Mouse (Mus musculus) adrenal gland, adult 8-10 months (tissue): ENCODE results near the gene Fhad1. TPM values are rescaled to one million over a fixed set of nuclear protein-coding genes. Genes with fewer than 3 reads are reported as not detected.
"Not testable (repeated sequence)": the region's sequence is repeated elsewhere in the genome, so short reads cannot be mapped to it uniquely, and the experiment has no call there.

ENCODE experiments used
- DNase-seq: peaks from one replicate; pipeline ENCODE4 v3.0.0; 2022
- total RNA-seq, 4 experiments: library from RNA; stranded (reverse); gene quantifications; 2 replicates each; pipeline ENCODE4 v1.2.4; 2022

Gene Fhad1
- total RNA-seq: 1 to 10 TPM in 2 of 4 experiments, under 1 TPM in 2; 0.32 to 1.9 (median 1.1) TPM

DNA sequence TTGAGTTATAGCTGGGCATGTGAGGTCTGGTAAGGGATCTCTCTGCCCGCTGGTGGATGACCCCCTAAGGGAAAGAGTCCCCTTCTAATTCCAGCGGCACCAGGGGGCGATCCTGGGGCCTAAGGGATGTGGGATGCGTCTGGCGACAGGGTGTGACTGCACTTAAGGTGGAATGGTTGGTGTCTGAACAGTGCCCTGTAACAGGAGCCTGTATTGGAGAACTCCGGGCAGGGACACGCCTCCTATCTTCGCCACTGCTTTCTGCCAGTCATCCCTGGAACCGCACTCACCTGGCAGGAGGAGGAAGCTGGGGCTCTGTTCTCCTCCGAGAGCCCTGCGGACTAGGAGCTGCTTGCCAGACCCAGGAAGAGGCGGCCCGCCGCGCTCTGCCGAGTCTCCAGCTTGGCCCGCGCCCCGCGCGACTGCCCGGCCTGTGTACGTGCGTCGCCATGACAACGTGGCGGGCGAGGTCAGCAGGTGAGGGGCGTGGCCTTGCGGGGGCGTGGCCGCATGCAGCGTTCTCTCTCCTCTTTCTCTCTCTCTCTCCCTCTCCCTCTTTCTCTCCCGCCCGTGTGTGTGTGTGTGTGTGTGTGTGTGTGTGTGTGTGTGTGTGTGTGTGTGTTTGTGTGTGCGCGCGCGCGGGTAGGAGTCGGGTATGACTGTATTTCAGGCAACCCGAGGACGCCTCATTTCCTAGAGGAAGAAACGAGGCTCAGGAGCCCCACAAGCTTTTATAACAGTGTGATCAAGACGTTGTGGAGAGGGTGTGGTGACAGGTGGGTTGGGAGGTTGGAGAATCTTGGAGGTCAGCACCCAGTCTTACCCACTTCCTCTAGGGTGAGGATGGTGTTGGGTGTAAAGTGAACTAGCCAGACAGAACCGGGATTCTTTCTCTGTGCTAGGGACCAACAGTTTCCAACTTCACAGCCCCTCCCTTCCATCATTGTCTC lies at the start of gene Fhad1:
Gene Fhad1 (minus strand): TSS at position 424 of the 950 bp plus-strand sequence.
- peak; percentile 51 for DNase-seq

DNA sequence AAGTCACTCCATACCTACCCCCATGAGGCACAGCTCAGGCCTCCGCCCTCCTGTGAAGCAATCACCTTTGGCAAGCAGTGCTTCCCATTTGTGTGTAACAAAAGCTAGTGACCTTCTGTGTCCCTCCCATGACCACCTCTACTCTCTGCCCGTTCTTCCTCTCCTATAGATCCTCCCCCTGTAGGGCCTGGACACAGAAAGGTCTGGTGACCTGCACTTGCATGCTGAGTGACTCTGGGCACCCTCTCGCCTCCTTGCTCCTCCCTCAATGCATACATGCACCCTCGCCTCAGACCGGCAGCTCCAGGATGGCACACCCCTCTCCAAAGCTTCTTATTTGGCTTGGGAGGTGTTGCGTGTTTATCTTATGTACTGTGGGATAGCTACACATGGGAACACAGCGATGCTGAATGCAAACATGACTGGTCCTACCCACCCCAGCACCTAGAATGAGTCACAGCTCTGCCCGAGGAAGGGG lies 48.2 kb upstream of the Fhad1 start:
- no peak for DNase-seq

DNA sequence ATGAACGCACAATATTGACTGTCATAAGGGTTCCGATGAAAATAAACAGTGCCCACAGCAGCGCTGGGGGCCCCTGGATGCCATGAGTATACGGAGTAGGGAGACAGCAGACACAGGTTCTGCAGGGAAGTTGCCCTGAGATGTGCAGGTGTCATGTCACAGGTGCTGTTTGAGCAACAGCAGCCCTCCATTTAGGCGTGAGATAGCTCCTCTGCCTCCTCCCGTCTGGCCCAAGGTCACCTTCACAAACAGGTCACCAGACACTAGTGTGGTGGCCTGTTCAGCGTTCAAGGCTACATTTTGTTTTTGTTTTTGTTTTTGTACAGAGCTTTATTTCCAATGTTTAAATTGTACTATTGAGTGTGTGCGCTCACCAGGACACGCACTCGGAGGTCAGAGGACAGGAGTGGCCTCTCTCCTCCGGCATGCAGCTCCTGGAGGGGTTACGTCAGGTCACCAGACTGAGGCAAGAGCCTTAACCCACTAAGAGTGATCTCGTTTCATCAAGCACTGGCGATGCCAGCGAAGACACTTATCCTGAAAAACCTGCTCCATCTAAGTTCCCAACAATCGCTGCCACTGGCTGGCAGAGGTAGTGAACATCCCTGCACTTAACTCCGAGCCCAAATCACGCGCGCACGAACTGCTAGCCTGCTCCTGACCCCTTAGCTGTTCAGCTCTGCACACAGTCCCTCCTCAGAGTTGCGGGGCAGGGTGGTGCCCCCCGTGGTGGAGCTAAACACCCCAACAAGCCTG lies 46.8 kb upstream of the Fhad1 start:
- DNase-seq: no peak

DNA sequence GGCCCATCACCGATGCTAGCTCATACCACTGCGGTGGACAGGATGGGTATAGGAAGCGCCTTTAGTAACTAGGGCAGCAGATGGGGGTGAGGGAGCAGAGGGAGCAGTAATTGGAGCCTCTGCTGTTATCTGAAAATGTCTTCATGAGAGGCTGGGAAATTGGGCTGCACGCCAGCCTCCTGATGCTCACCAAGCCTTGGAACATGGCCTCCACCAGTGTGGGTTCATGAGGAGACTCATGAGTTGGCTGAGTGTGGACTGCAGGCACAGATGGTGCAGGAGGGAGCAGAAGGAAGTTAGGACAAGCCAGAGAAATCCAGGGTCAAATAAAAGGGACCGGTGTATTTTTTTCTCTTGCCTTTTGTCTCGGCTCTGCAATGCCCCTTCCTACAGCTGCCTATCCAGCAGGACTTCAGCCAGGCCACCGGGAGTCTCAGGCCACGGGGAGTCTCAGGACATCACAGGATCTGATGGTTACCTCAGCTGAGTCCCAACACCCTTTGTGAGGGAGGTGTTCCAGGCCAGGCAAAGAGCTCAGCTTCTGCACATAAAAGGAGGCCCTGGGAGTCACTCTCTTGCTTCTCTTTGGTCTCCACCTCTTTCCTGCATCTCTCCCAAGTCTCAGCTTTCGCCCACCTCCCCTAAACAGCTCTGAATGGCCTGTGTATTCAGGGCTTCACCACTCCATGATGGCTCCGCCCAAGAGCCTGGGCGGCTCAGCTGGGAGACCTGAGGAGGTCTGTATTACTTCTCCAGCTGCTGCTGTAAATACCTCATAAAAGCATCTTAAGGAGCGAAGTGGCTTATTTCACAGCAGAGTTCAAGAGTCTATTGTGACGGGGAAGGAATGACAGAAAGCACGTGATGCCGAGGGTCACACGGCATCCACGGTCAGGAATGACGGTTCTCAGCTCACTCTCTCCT lies 45.8 kb upstream of the Fhad1 start:
- DNase-seq: no peak

DNA sequence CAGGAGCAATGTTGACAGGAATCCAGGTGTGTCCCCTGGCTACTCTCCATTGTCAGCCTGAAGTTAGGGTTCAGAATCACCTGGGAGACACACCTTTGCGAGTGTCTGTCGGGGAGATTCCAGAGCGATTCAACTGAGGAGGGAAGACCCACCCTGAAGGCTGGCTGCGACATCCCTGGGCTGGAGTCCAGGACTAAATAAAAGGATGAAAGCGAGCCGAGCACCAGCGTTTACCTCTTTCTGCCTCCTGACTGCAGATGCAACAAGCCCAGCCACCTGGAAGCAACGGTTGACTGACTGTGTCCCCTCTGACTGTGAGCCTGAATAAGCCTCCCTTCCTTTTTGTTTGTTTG lies 44.9 kb upstream of the Fhad1 start:
- no peak for DNase-seq

DNA sequence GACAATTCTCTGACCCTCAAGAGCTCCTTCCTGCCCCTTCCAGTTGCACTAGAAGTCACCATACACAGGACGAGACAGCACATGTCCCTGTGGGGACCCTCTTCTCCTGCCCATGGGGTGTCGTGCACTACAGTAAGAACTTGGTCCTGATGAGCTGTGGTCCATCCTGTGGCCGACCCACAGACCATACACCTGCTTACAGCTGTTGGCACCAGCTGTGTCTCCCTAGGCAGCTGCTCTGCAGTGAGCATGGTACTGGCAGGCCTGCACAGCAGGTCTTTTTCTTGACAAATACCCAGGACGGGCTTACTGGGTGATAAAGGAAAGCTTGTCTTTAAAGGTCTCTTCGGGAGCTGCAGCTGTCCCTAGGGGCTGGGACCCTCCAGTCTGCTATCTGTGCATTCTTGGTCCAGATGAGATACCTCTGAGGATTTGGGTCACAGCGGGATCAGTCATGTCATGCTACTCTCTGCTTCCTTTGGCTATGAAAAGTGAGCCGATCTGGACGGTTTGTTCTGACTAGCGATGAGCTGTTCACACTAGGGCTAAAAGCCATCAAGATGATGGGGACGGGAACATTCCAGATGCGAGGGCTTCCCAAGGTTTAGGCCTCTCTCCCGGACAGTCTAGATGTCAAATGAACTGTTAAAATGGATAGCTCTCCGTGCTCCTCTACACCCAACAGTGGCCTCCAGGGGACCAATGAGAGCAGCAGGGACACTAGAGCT lies 44.4 kb upstream of the Fhad1 start:
- DNase-seq: no peak

DNA sequence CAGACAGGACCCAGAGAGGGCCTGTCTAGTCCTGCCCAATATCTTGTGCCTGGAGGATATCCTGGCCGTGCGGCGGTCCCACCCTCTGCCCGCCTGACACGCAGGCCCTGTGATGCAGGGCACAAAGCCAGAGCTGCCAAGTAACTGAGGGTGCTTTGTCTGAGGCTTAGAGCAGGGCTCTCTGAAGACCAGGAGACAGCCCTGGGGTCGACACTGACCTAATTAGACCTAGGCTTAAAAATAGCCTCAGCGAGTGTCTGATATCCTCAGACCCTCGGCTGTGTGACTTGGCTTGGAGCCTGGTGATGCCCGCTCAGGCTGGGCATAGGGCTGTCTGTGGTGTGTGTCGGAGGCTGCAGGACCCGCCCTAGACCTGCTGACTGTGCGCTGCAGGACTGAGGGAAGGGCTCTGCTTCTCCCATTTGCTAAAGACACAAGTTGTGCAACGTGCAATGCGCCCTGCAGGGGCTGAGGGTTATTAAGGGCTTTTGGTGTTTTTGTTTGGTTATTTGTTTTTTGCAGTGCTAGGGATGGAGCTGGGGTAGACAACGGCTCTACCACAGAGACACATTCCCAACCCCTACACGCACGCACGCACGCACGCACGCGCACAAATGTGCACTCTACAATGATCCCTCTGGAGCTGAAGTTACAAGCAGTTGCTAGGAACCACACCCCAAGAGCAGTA lies 42.8 kb upstream of the Fhad1 start:
- no peak for DNase-seq

DNA sequence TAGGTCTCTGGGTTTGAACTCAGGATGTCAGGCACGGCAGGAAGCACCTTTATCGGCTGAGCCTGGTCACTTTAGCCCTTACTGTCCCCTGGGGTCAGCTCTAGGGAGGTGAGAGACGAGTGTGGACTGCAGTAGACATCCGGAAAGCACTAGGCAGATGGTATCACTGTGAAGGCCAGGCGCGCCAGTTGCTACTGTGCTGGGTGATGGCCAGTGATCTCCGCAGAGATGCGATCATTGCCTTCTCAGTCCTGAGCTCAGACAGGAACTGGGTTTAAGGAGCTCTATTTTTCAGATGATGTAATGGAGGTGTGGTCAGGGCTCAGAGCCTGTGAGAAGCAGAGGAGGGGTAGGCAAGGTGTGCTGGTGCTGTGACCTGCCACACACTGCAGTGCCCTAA lies 40.7 kb upstream of the Fhad1 start:
- DNase-seq: no peak

DNA sequence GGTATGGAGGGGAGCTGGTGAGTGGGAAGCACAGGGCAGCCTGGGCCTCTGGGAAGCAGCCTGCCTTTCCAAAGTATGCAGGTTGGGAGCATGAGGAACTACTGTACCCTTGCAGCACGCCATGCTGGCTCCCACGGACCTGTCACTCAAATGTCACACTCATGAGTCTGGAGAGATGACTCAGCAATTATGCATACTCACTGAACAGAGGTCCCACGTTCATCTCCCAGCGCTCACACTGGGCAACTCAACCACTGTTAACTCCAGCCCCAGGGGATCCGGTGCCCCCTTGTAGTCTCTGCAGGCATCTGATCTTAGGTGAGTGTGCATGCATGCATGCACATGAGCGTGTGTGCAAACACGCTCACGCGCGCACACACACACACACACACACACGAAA lies 39.7 kb upstream of the Fhad1 start:
- no peak for DNase-seq

DNA sequence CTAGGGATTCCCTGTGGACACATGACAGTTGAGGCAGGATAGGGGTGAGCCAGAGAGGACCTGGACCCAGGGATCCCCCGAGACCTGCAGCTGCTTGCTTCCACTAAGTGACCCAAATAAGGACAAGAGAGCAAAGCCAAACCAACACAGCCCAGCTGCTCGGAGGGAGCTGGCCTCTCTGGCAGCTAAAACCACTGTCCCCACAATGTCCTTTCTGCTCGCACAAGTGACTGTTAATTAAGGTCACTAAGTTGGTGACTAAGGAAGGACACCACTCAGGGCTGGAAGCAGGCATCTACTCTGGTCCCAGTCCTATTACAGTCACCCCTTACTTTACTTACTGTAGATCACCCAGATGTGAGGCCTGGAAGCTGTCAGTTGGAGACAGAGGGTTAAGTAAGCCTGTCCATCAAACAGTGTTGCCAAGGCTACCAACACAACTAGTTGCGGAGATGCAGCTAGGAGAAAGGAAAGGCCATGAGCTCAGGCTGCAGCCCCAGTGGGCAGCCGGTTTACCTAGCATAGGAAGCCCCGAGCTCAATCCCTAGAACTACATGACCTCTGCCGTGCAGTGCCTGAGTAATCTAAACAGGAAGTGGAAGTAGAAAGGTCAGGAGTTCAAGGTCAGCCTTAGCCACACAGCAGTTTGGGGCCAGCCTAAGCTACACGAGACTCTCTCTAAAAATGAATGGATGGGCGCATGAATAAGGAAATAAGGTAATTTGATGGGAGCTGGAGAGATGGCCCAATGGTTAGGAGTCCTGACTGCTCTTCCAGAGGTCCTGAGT lies 39.0 kb upstream of the Fhad1 start:
- no peak for DNase-seq

DNA sequence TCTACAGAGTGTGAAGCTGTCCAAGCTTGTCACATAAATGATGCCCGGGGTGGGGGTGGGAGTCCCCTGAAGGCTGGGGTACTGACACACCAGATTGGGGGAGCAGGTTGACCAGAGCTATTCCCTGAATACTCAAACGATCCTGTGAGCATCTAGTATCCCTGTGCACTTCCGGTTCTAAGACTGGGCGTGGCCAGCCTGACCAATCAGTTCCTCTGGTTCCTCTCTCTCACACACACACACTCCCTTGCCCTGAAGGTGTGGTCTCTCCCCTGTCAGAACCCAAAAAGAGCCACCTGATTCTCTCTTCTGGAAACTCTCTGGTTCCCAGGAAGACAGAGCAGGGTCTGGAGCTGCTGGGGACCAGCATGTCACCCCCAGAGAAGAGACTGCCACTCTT lies 38.4 kb upstream of the Fhad1 start:
- DNase-seq: no peak

DNA sequence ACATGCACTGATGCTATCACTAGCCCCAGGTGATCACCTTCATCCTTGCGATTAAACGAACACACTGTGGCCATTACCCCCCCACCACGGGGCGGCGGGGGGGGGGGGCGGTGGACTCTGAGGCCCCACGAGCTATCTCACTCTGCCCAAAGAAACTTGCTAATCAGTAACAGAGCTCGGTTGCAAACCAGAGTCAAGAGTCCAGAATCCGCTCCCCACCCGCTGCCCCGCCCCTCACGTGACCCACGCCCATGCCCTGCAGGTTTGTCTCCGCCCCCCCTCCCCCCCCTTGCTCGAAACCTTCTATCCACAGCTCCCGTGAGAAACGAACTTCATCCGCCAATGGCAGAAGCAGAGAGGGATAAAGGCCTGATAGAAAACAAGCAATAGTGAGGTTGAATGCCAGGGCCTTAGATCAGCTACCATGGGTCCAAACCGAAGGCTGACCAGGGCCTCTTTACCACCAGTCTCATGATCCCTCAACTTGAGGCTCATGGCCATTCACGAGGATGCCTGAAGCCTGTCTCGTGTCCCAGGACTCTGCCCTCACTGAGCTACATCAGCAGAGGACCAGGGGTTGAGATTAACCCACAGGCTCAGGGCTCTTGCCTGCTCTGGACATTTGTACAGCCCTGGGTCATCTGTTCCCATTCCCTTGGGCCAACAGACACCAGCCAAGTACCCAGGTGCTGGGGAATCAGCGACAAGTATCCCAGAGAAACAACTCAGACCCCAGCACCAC lies 37.7 kb upstream of the Fhad1 start:
- DNase-seq: no peak

DNA sequence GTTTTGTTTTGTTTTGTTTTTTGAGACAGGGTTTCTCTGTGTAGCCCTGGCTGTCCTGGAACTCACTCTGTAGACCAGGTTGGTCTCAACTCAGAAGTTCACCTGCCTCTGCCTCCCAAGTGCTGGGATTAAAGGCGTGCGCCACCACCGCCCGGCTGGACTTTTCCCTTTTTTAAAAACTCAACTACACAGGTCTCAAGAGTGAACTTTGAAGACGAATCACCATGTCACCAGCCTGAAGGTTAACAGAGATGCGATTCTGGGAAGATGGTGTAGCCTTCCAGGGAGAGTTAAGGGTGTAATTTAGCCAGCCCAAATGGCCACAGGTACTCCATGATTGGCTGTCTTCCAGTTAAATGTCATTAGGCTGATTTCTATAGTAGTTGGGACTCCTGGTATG lies 37.0 kb upstream of the Fhad1 start:
- not testable (repeated sequence) for DNase-seq

DNA sequence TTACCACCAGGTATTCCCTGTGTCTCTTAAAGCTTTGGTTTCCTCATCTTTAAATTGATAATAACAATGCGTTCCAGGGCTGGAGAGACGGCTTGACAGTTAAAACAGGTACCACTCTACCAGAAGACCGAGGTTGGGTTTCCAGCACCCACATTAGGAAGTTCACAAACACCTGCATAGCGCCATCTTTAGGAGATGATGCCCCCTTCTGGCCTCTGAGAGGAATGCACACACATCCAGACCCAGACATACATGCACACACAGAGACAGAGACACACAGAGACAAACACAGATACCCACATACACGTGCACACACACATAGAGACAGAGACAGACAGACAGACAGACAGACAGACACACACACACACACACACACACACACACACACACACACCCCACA lies 35.1 kb upstream of the Fhad1 start:
- DNase-seq: no peak

DNA sequence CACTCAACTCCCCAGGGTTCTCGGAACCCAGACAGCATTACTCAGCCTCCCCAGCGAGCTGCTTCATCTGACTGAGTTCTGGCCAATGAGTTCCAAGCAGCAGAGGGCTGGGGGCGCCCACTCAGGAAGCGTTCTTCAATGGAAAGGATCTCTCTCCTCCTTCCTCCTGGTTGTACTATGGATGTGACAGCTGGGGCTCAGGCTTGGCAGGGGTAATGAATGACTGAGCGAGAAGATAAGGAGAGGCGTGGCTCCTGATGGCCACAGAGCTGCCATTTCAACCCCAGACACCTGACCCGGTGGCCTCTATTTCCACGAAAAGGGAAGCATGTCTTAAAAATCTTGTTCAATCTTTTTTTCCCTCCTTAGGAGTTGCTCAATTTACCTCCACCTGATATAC lies 33.5 kb upstream of the Fhad1 start:
- no peak for DNase-seq

DNA sequence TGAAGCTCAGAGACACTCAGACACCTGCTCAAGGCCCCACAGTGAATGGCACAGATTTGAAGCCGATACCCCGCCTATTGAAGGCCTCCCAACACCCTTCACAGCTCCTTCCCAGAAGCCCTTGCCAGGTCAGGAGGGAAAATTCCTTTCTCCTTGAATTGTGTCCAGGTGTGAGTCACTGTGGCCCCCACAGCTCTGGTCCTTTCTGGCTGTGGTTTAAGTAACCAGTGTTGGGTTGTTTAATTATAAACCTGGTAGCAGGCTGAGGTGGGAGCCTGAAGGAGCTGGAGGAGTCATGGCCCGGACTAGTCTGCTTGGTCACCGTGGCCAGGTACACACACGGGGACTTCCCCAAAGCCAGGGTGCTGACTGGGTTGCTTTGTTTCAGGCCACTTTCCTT lies 32.1 kb upstream of the Fhad1 start:
- no peak for DNase-seq

DNA sequence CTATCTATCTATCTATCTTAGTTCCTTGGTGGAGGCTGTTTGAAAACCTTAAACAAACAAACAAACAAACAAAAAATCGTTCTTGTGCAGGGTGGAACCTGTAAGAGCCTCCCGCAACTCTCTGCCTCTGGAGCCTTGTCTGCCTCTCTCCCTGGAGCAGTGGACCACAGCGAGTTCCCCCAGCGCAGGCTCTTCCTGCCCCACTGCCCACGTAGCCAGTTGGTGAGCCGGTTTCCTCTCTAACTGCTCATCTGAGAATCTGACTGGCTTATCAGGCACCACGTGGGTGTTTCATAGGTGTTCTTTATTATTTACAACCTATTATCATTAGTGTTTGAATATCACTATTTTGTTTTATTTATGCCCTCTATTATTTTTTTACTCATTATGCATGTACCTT lies 31.6 kb upstream of the Fhad1 start:
- no peak for DNase-seq

DNA sequence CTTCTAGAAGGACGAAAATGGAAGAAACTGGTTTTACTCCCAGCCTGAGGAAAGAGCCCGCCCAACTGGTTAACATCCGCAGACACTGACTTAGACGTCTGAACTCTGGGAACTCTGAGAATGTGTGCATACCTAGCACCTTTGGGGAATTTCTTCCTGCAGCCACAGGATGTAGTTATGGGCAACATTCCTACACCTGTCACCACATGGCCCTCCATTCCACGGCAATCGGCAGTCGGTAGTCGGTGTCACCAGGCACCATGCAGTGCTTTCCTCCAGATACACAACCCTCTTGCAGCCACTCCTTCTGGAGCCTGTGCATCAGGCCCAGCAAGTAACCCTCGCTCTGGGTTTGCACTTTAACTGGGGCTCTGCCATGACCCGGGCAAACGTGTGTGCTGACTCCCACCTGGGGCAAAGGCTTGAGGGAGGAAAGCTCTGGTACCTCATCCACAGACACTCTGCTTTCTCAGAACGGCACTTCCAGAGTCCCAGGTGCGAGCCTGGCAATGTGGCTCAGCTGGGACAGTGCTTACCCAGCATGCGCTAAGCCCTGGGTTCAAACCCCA lies 30.8 kb upstream of the Fhad1 start:
- DNase-seq: no peak

DNA sequence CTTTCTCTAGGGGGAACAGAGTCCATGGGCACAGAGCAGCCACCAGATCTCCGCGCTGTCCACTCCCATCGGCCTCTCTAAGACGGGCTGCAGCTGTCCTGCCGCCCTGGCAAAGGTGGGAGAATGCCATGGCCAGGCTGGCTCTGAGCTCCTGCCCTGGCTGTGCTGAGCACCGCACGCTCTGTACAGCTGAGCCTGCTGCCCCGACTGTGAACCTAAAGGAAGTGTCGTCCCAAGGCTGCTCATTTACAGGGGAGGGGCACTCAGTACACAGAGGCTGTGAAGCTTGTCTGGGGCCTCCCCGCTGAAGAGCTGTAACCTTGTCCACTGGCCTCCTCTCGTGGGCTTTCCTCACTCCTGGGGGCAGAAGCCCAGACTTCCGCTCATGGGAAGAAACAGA lies 29.6 kb upstream of the Fhad1 start:
- no peak for DNase-seq
